Mouse (Mus musculus) embryo, embryonic 11 days (tissue): Measurements from ENCODE around the gene Pde4b.
A peak's percentile ranks its signal among the peaks of the same experiment; 100 is the strongest.

Experiments
- DNase-seq: peaks from one replicate; pipeline ENCODE4 v3.0.0-alpha.2; 2015

Gene Pde4b

DNA sequence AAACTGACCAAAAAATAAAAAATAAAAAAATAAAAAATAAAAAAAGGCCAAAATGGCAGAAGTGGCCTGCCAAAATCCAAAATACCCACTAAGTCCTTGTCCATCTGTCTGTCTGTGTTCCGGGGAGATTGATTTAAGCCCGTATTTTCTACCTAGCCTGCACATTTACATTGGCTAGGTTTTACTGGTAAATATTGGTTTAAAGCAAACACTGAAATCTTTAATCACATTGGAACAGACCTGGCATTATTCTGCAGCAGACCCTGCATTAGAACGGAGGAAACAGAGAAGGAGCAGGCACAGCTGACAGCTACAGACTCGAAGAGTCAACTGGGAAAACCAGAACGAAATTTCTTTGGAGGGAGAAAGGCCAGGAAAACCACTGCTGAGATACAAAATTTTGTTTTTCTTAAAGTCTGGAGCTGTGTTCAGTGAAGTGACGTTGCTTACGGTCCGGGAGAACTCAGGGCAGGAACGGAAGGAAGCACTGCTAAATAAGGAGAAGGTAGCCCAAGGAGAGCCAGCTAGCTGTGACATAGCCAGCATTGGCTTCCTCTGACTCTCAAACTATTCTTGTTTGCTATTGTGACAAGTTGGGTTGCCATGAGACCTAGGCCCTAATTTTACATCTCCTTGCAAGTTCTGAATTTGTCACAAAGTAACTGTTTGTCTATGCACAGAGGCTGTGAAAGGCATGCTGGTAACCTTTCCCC lies 470.3 kb downstream of the Pde4b start:
- no peak for DNase-seq

DNA sequence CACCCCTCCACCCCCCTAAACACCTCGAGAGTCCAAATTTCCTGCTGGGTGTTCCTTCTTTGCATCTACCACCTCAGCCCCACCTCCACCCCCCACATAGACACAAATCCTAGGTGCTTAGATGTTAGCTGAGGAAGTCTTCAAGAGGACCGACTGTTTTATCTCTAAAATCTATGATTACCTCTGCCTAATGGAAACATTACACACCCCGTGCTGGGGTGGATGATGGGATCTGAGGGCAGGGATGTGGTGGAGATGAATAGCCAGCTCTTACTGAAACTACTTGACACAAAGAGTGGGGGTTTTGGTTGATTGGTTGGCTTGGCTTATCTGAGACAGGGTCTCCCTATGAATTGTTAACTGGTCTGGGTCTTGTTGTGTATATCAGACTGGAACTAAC lies 471.0 kb downstream of the Pde4b start:
- DNase-seq: no peak

DNA sequence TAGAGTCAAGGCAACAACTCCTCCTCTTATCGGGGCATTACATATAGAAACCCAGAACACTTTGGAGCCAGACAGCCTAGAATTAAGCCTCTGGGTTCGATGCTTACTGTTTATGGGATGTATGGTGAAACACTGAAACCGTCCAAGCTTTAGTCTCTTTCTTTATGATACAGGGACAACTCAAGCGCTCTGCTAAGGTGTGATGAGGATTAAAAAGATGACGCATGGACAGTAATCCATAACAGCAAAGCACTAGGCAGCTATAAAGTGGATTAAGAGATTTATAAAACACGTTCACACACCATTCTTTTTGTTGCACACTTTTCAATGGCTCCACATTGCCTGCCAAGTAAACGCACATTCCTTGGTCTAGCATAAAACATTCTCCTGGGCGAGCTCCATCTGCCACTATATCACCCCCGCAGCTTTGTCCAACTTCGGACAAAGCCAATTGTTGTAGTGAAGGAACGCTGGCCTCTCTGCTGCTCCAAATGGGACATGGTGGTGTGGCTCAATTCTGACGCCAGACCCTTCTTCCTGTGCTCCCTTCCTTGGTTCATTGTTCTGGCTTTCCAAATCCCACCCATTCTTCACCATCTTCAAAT lies 473.4 kb downstream of the Pde4b start:
- DNase-seq: no peak

DNA sequence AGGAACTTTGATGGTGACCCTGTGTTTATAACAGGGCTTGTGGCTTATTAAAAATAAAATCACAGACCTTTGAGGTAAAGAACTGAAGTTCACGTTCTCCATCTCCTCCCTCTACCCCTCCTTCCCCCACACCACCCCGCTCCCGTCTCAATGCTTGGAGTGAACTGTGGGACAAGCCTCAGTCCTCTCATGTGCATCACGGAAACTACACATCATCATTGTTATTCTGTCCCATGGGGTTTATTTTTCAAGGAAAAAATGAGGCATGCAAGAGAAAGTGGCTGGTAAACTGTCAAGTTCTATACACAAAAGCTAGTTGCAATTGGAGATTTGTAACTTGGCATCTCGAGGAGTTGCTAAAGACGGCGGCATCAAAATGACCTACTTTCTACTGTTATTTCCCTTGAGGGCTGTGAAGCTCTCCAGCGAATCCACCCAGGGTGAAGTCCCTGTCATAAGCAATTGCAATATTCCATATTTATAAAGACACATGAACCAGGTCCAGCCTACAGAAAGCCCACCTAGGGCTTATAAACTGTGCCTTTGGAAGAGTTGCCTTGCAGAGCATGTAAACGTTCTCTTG lies 476.0 kb downstream of the Pde4b start:
- no peak for DNase-seq

DNA sequence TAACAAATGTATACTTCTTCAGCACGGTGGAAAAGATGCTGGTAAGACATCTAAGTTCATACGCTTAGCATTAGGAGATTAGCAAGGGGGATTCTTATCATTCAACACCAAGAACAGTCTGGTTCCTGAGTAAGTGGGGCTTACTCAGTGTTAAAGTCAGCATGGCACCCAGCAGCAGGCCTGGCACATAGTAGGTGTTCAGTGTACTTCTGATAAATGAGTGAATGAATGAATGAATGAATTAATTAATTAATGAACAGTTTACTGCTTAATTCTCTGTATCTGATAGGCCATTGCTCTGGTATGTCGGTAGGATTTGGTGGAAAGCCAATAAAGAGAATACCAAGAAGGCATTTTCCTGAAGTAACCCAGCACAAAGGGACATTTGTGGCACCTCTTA lies 476.9 kb downstream of the Pde4b start:
- no peak for DNase-seq

DNA sequence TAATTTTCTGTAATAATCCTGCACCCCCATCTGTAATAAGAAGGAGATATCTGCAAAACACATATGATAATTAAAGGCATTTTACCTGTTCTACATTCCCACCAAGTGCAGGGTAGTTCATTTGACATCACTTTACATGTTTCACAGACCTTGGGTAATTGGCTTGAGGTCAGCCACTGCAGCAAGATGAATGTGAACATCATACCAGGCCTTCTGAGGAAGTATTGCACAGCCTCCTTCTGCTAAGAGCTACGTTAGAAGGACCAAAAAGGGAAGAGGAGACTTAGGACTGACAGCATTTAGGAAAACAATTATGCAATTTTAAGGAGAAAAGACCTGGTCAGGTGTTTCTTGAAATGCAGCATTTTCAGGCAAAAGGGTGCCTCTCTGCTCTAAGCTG lies 479.1 kb downstream of the Pde4b start:
- no peak for DNase-seq

DNA sequence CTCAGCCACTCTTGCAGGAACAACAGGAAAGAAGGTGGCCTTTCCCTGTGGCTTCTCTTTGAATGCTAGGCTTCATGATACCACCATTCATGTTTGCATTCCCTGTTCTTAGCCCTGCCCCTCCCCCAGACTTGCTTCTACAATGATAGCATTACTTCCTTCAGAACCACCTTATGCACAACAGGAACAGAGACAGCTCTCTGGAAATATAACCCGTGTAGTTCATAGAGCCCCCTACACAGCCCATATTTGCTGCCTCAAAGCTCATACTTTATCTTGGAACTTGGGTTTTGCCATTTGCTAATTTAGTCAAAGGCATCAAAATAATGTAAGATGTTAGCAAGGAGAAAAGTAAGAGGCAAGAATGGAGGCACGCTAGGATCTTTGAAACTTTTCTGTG lies 479.8 kb downstream of the Pde4b start:
- no peak for DNase-seq

DNA sequence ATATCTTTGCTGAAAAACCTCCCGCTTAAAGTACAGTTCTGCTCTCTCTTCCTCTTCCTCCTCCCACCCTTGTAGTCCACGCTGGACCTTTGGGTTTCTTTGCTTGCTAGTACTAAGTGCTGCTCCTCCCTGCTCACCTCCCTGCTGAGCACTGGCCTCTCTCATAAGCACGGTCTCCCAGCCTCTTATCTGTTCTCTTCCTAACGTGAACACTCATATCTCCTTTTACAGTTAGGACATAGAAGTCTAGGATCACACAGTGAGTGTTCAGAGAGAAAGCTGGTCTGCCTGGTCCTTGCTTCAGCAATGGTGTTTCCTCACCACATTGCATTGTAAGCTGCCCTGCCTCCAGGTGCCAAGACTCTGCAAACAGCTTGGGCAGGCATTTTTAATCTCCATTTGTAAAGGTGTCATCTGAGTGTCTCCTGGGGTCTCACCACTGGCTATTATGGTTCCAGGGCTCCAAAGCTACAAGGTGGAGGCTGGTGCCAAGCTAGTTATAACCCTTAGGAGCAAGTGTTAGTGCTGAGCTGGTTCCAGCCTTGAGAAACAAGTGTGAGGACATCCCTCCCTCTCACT lies 480.4 kb downstream of the Pde4b start:
- no peak for DNase-seq

DNA sequence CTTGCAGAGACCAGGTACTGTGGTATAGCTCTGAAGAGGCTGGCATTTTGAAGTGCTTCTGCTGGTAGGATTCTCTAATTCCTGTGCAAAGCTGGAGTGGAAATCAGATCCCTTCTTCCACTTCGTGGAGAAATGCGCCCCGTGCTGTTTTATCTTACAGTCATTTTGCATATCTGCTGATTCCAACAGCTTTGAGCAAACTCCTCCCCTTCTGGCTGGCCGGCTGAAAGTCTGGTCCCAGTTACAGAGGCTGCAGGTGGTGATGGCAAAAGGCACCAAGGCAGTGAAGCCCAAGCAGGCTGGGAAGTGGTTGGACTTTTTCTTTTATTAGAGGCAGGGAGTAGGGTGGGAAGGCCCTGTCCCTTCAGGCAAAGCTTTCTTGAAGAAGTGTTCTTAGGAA lies 481.2 kb downstream of the Pde4b start:
- peak; percentile 39 for DNase-seq

DNA sequence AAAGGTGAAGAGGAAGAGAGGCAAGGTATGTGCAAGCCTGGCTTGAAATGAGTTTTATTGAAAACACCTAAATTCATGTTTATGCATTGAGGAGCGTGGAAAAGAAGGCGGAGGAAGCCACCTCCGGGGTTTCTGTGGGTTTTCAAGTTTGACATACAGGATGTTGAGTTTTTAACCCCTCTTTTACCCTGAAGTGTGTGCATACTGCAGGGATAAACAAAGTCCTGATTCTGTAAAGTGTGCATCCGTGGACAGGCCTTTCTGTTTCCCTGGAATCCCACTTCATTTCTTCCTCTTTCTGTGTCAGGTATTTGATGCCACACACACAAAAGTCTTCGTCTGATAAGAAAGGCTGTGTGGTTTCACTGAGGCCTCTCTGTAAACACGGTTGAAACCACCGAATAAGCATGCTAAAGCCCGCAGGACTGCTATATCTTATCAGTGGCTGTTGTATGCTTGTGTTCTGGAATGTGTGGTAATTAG lies 481.8 kb downstream of the Pde4b start:
- DNase-seq: no peak

DNA sequence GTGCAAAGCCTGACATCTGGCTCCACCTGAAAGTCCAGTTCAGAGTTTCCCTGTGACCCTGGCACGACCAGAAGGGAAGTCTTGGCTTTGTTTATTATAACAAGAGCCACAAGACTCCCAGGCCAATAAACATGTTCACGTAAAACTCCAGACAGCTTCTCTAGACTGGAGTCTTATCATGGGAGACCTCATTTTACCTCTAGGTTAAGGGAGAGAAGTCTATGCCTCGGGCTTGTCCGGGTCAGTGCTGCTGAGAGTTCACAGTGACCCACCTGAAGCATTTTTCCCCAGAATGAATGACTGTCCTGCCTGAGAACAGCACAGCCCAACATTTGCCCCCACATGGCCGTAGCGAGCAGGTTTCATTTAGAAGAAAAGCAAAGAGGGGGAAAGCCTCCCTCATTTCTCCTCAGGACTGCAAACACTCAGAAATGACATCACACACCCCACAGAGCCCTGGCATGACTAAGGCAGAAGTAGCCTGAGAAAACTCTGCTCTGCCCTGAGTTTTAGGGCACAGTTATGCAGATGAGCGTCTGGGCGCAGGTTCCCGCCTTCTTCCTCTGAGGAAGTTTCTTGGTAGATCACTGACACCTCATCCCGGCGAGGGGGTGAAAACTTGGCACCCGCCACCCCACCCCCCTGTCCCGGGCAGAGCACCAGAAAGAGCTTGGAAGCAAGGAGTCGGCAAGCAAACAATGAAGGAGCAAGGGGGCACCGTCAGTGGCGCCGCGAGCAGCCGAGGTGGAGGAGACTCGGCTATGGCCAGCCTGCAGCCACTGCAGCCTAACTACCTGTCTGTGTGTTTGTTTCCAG lies 482.8 kb downstream of the Pde4b start:
- peak; percentile 74 for DNase-seq

DNA sequence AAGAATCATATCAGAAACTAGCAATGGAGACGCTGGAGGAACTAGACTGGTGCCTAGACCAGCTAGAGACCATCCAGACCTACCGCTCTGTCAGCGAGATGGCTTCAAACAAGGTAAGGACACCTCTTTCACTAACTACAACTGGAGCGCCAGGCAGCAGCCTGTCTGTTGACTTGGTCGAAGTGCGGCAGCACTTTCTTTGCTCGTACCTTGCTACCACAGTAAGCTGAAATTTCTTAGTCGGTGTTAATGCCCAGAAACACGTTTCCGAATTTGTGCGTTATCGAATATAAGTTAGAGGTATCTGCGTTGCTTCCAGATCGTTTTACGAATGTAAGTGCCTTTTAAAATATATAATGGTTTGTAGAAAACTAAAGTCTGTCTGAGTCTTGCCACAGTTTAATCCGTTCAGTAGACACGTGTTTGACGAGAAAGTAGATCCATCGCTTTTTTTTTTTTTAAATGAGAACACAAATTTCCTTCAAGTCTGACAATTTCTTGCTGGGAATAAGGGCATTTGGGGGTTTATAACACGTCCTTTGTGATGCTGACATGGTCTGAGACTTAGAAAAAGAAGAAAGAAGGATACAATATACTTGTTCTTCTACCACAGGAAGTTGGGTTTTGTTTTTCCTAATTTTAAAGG lies 483.5 kb downstream of the Pde4b start:
- peak; percentile 54 for DNase-seq

DNA sequence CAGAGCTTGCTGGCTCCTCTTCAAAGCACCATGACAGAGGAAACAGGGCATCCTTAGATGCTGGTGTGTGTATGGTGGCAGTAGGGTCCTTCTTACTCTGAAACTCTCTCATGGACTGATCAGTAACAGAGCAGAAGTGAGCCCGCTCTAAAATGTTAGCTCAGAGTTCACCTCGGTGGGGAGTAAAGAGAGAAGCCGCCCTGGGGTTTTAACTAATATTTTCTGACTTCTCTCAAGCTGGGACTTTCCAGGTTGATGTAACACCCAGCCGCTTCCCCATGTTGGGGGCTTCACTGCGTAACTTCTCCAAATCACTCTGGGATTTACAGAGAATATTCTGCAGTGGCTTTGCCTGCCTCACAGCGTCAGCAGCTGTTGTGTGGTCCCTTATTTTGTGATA lies 484.7 kb downstream of the Pde4b start:
- no peak for DNase-seq

DNA sequence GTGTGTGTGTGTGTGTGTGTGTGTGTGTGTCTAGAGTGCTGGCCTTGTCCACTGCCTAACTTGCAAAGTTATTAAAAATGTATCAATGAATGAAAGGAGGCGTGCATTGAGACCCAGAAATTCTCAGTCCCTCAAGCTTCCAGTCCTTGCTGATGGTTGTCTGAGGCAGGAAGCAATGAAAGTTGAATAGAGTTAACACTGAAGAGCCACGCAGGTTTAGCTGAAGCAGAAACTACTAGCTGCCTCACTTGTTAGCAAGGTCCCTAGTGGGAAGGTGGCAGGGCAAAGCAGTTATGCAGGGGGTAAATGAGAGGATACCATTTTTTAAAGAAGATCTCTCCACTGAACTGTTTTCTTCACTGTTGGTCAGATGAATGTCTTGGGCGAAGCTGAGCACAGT lies 485.2 kb downstream of the Pde4b start:
- DNase-seq: no peak

DNA sequence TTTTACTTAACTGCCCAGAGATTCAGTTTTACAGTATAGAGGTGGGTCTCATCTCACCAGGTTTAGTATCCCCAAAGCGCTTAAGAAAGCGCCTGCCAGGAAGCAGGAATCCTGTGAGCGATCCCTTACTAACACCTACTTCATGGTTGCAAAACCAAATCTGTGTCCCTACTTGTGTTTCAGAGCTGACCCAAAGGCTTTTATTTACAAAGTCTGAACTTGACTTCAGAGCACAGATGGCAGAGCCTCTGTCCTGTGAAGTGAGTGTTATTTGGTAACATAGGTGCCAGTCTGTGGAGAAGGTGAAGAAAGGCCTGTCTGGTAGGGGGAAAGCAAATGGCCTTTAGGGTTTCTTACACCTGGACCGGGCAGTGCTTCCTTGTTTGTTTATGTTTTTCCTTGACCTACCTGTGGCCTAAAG lies 486.0 kb downstream of the Pde4b start:
- DNase-seq: no peak

DNA sequence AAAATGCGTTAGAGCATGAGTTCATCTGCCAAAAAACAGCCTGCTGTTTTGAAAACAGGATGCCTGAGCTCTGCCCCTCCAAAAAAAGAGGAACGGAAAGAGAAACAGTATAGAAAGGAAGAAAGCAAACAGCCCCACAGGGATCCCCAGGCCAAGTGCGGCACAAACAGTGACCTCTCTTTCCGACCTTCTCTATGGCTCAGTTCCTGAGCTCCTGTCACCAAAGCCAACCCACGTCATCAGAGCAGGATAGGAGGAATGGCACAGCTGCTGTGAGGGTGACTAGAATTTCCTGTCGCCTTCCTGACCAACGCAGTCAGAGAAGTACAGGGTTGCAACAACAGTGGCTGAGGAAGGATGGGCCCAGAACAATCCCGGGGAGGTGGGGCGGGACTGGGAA lies 486.9 kb downstream of the Pde4b start:
- no peak for DNase-seq

DNA sequence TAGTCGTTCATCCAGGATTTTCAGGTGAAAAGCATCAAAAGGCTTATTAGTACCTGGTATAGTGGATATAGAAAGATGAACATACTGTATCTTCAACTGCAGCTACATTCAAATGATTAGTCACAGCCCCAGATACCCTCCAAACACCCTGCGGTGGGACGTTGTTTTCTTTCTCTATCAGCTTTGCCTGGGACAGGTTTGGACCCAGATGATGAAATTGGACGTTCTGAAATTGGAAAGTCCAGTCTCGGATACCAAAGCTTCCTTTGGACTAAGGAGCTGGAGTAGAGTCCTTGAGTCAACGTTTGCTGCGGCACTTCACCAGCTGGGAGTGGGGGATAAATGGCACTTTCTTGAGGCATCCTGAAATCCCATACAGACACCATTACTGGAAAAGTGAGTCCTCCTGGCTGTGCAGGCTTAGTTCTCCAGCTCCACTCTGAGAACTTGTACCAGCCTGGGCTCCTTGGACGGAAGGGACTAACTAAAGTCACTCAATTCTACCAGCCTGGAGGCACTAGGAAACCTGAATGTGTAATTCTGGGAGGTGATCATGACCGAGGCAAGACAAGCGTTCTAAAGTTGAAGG lies 487.4 kb downstream of the Pde4b start:
- DNase-seq: no peak

DNA sequence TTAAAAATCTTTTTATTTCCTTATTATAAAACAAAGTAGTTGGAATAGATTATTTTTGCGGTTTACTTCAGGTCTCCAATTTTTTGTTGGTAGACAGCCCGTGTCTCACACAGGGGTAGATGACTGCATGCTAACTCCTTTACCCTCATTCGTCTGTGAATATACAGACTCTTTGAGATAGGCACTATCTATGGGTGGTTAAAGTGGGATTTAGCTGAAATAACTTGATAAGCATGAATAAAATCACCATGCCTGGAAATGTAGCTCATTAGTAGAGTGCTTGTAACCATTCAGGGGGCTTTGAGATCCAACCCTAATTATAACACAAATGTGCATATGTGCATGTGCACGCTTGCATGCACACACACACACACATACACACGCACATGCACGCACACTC lies 488.8 kb downstream of the Pde4b start:
- DNase-seq: no peak

DNA sequence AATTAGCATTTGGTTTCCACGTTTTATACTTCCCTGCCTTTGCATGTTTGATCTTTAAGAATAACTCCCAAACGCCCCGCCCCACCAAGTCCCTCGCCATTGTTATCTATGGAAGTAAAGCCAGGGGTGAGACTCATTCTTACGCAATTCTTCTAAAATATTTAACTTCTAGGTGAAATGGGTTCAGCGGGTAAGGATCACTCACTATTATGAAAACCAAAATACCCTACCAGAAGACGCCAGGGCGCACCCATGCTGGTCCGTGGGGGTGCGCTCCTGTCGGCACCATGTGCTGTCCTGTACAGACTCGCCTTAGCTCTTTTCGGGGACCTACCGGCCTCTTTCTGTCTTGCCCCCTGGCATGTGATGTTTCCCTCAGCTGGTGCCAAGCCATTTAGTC lies 490.3 kb downstream of the Pde4b start:
- no peak for DNase-seq

DNA sequence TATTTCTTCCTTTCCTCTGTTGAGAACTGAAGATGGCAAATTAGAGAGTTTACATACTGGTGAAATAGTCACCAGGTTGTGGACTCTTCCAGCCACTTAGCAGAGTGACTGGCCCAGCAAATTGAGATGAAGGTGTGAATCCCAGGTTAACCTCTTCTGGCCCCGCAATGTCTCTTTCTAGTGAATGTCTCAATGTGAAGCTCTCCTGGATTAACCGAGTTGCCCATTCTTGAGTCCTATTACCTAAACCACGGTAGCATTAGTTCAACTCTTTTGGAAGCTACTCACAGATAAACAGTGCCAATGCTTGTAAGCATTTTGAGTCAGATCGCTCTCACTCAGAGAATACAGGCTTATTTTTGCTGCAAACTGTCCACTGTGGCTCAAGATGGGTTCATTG lies 491.7 kb downstream of the Pde4b start:
- no peak for DNase-seq

DNA sequence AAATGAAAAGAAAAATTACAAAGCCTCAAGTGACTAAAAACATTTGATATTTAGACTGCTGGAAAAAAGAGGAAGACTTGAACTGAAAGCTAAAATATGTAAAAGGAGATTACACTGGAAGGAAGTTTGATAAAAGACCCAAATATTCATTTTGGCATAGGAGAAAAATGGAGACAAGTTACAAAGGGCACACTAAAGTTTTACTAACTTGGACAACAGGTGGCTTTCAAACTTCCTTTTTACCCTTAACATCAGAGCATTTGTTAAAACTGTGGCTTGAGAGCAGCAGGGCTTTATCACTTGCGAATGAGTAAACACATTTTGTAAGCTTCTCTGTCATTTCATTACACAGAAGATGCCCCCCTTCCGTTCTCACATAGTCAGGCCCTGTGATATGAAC lies 492.4 kb downstream of the Pde4b start:
- no peak for DNase-seq

DNA sequence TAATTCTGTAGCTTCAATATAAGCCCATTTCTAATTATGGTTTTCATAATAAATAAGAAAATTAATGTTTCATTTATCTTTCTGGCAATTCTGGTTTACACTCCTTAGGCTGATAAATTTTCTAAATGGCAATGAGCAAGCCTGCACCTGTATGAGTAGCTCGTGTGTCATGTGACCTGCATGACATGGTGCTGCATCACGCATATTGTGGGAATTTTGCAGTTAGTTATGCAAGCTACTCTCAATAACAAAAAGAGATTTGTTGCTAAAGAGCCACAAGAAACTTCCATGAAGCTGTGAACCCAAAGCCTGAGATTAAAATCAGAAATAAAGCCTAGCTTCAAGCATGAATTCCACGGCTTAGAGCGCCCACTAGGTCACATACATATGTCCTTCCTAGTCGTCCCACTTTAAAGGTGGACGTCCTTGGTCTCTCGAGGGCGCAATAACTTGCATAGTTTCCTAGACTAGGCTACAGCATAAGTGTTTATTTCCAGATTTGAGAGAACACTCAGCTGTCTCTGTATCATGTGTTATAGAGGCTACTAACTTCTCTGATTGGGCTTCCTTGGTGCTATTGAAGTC lies 494.9 kb downstream of the Pde4b start:
- DNase-seq: no peak
